Mouse (Mus musculus) stomach, postnatal 0 days (tissue): Measurements from ENCODE around the gene Dcp1b.

Source experiments
- CTCF ChIP-seq: IDR thresholded peaks from 2 replicates; pipeline ENCODE4 v1.5.1; 2016; ENCODE audit warnings: antibody characterized with exemption, low read depth, mild to moderate bottlenecking, moderate library complexity
- EP300 ChIP-seq: optimal IDR thresholded peaks from 2 replicates; pipeline ENCODE3; 2016; ENCODE audit warnings: antibody characterized with exemption

GRCm38 (mm10) chr6:119214190-119214589, 39.1 kb downstream of the Dcp1b start:
- no peak for TF ChIP-seq CTCF
- TF ChIP-seq EP300: no peak
